Mouse (Mus musculus) limb, embryonic 13.5 days (tissue): Measurements from ENCODE around the gene Mafg. TPM values are rescaled to one million over a fixed set of nuclear protein-coding genes. Genes with fewer than 3 reads are reported as not detected.
"Not testable (repeated sequence)": the region's sequence is repeated elsewhere in the genome, so short reads cannot be mapped to it uniquely, and the experiment has no call there.

Experiments used
- ATAC-seq: fragments of 200-750 bp; cut with Nextera tagmentation; 2 replicates; pipeline ENCODE4 v1.8.0; 2017; ENCODE audit warnings: low read depth, moderate number of reproducible peaks, moderate TSS enrichment; ENCODE audit not compliant: low FRiP score
- H3K27ac ChIP-seq: fragments of 300-500 bp; sonication (generic); 2 replicates; pipeline ENCODE4 v1.5.1; 2015; ENCODE audit warnings: inconsistent platforms, mild to moderate bottlenecking, moderate library complexity
- H3K27me3 ChIP-seq: fragments of 300-500 bp; sonication (generic); 2 replicates; pipeline ENCODE4 v1.6.1; 2015; ENCODE audit warnings: mild to moderate bottlenecking, inconsistent platforms
- H3K36me3 ChIP-seq: fragments of 300-500 bp; sonication (generic); 2 replicates; pipeline ENCODE4 v1.6.1; 2015; ENCODE audit warnings: inconsistent platforms, mild to moderate bottlenecking, moderate library complexity
- H3K4me1 ChIP-seq: fragments of 300-500 bp; sonication (generic); 2 replicates; pipeline ENCODE4 v1.6.1; 2015; ENCODE audit warnings: inconsistent platforms
- H3K4me2 ChIP-seq: fragments of 300-500 bp; sonication (generic); replicated peaks from 2 replicates; pipeline ENCODE4 v1.6.1; 2015; ENCODE audit warnings: inconsistent platforms, mild to moderate bottlenecking, moderate library complexity
- H3K4me3 ChIP-seq: fragments of 300-500 bp; sonication (generic); 2 replicates; pipeline ENCODE4 v1.5.1; 2015; ENCODE audit warnings: moderate library complexity, mild to moderate bottlenecking, inconsistent platforms
- H3K9ac ChIP-seq: fragments of 300-500 bp; sonication (generic); 2 replicates; pipeline ENCODE4 v1.6.1; 2015; ENCODE audit warnings: mild to moderate bottlenecking, inconsistent platforms
- H3K9me3 ChIP-seq: fragments of 300-500 bp; sonication (generic); 2 replicates; pipeline ENCODE4 v1.6.1; 2016; ENCODE audit warnings: inconsistent platforms
- WGBS: fragments of 180-500 bp; shearing (Covaris S2); methylation state at CpG from one replicate; pipeline ENCODE4 v1.1.7; 2015; 5-methylcytosine and 5-hydroxymethylcytosine counted together
- polyA plus RNA-seq: library from polyadenylated mRNA; unstranded; fragments of >200 nt; fragmentation: Nextera tagmentation; extraction: Ambion mirVana; gene quantifications from 2 replicates; pipeline ENCODE4 v1.2.1, GENCODE M21; 2015

The Mafg gene
- polyA plus RNA-seq: 27.0 and 28.9 TPM in 2 replicates

- peaks cover 11% of the 10 kb centered on the region for H3K36me3 ChIP-seq
- H3K27ac ChIP-seq: peak within 1 kb of the TSS; percentile 86
- peak; percentile 92 for ATAC-seq
- 11% methylated on average over 58 of the region's 58 CpGs for WGBS
- peak within 1 kb of the TSS; percentile 94 for H3K9ac ChIP-seq
- peak within 1 kb of the TSS; percentile 96 for H3K4me3 ChIP-seq
- peaks cover 33% of the 10 kb centered on the region for H3K4me1 ChIP-seq
- peak within 1 kb of the TSS; percentile 85 for H3K4me2 ChIP-seq
- no peaks in the 10 kb centered on the region for H3K9me3 ChIP-seq
- H3K27me3 ChIP-seq: no peaks in the 10 kb centered on the region
Measured at GRCm38 (mm10) chr11:120633520-120634343, at the start of gene Mafg. Gene Mafg (minus strand): TSS chr11:120633600.

- WGBS: 86% methylated on average over 5 of the region's 5 CpGs
- H3K36me3 ChIP-seq: peaks cover 91% of the 10 kb centered on the region
Measured at GRCm38 (mm10) chr11:120682683-120683082, 49.3 kb upstream of the Mafg start.

GRCm38 (mm10) chr11:120679909-120680308 is 46.5 kb upstream of the Mafg start:
- Histone ChIP-seq H3K4me2 (no peak overlapping the region), H3K9ac (no peak overlapping the region), H3K4me3 (no peak overlapping the region), H3K36me3 (peaks cover 86% of the 10 kb centered on the region), H3K9me3 (no peaks in the 10 kb centered on the region), H3K27ac (no peak overlapping the region), H3K4me1 (0 out of 2 replicates have a peak, but pooled peaks cover 6% of the 10 kb centered on the region), H3K27me3 (no peaks in the 10 kb centered on the region)
- ATAC-seq: no peak
- 71% methylated on average over 3 of the region's 3 CpGs for WGBS

More at GRCm38 (mm10) chr11:120682683-120683082, 49.3 kb upstream of the Mafg start:
- Histone ChIP-seq H3K4me1 (no peaks in the 10 kb centered on the region), H3K27ac (no peak overlapping the region), H3K9ac (no peak overlapping the region), H3K4me2 (no peak overlapping the region), H3K4me3 (no peak overlapping the region), H3K27me3 (no peaks in the 10 kb centered on the region), H3K9me3 (no peaks in the 10 kb centered on the region)
- ATAC-seq: no peak

GRCm38 (mm10) chr11:120676951-120677350 is 43.6 kb upstream of the Mafg start:
- peaks cover 16% of the 10 kb centered on the region for H3K4me1 ChIP-seq
- peaks cover 61% of the 10 kb centered on the region for H3K36me3 ChIP-seq
- WGBS: 91% methylated on average over 4 of the region's 4 CpGs
- H3K4me2 ChIP-seq: no peak overlapping the region
- no peak overlapping the region for H3K9ac ChIP-seq
- H3K27ac ChIP-seq: no peak overlapping the region
- H3K4me3 ChIP-seq: no peak overlapping the region
- no peaks in the 10 kb centered on the region for H3K9me3 ChIP-seq
- no peaks in the 10 kb centered on the region for H3K27me3 ChIP-seq
- no peak for ATAC-seq

GRCm38 (mm10) chr11:120675875-120676274 is 42.5 kb upstream of the Mafg start:
- not testable (repeated sequence) for H3K27ac ChIP-seq, H3K4me2 ChIP-seq, H3K27me3 ChIP-seq, H3K9ac ChIP-seq, H3K4me3 ChIP-seq, H3K9me3 ChIP-seq, ATAC-seq
- Histone ChIP-seq H3K36me3 (peaks cover 52% of the 10 kb centered on the region), H3K4me1 (peaks cover 16% of the 10 kb centered on the region)
- WGBS: 90% methylated on average over 4 of the region's 5 CpGs

GRCm38 (mm10) chr11:120673594-120674122 is 40.3 kb upstream of the Mafg start:
- 40% methylated on average over 12 of the region's 12 CpGs for WGBS
- Histone ChIP-seq H3K9me3 (no peaks in the 10 kb centered on the region), H3K27me3 (no peaks in the 10 kb centered on the region), H3K27ac (peak overlapping the region; percentile 79), H3K9ac (peak overlapping the region; percentile 76), H3K4me3 (peak overlapping the region; percentile 72), H3K36me3 (peaks cover 30% of the 10 kb centered on the region), H3K4me1 (peaks cover 16% of the 10 kb centered on the region), H3K4me2 (peak overlapping the region; percentile 89)
- peak; percentile 9 for ATAC-seq

GRCm38 (mm10) chr11:120672687-120673593 is 39.5 kb upstream of the Mafg start, which contains the start of gene Aspscr1:
Gene Aspscr1 (plus strand): TSS chr11:120672973.
- ATAC-seq: peak; percentile 97
- Histone ChIP-seq H3K9me3 (no peaks in the 10 kb centered on the region), H3K27me3 (no peaks in the 10 kb centered on the region), H3K4me2 (peak within 1 kb of the TSS; percentile 89), H3K27ac (peak within 1 kb of the TSS; percentile 79), H3K4me3 (peak within 1 kb of the TSS; percentile 72), H3K4me1 (peaks cover 16% of the 10 kb centered on the region), H3K9ac (peak within 1 kb of the TSS; percentile 76), H3K36me3 (peaks cover 23% of the 10 kb centered on the region)
- WGBS: 1% methylated on average over 83 of the region's 83 CpGs

GRCm38 (mm10) chr11:120666617-120667016 is 33.2 kb upstream of the Mafg start:
- 1% methylated on average over 3 of the region's 3 CpGs for WGBS
- no peak for ATAC-seq
- H3K27ac ChIP-seq: no peak overlapping the region
- no peaks in the 10 kb centered on the region for H3K9me3 ChIP-seq
- H3K4me2 ChIP-seq: no peak overlapping the region
- no peak overlapping the region for H3K4me3 ChIP-seq
- H3K27me3 ChIP-seq: peaks cover 23% of the 10 kb centered on the region
- no peaks in the 10 kb centered on the region for H3K36me3 ChIP-seq
- H3K9ac ChIP-seq: peak overlapping the region; percentile 31; the same call in 1 of the 2 replicates
- H3K4me1 ChIP-seq: peaks cover 14% of the 10 kb centered on the region

GRCm38 (mm10) chr11:120665406-120665805 is 32.0 kb upstream of the Mafg start:
- 48% methylated on average over 3 of the region's 3 CpGs for WGBS
- no peak for ATAC-seq
- no peak overlapping the region for H3K27ac ChIP-seq
- no peaks in the 10 kb centered on the region for H3K9me3 ChIP-seq
- peaks cover 35% of the 10 kb centered on the region for H3K27me3 ChIP-seq
- H3K4me2 ChIP-seq: no peak overlapping the region
- no peak overlapping the region for H3K4me3 ChIP-seq
- peaks cover 24% of the 10 kb centered on the region for H3K4me1 ChIP-seq
- no peaks in the 10 kb centered on the region for H3K36me3 ChIP-seq
- no peak overlapping the region for H3K9ac ChIP-seq

- H3K27ac ChIP-seq: no peak overlapping the region
- WGBS: 88% methylated on average over 5 of the region's 5 CpGs
- H3K4me2 ChIP-seq: no peak overlapping the region
- no peak overlapping the region for H3K9ac ChIP-seq
- H3K4me3 ChIP-seq: no peak overlapping the region
- no peaks in the 10 kb centered on the region for H3K36me3 ChIP-seq
- ATAC-seq: no peak
- H3K27me3 ChIP-seq: peaks cover 52% of the 10 kb centered on the region
- no peaks in the 10 kb centered on the region for H3K9me3 ChIP-seq
- H3K4me1 ChIP-seq: peaks cover 40% of the 10 kb centered on the region
Measured at GRCm38 (mm10) chr11:120663714-120664113, 30.3 kb upstream of the Mafg start.

GRCm38 (mm10) chr11:120662759-120663158 is 29.4 kb upstream of the Mafg start:
- H3K36me3 ChIP-seq: no peaks in the 10 kb centered on the region
- H3K4me2 ChIP-seq: no peak overlapping the region
- H3K4me1 ChIP-seq: peaks cover 42% of the 10 kb centered on the region
- no peak overlapping the region for H3K4me3 ChIP-seq
- no peaks in the 10 kb centered on the region for H3K9me3 ChIP-seq
- H3K9ac ChIP-seq: no peak overlapping the region
- peaks cover 62% of the 10 kb centered on the region for H3K27me3 ChIP-seq
- no peak overlapping the region for H3K27ac ChIP-seq
- ATAC-seq: no peak
- WGBS: 79% methylated on average over 6 of the region's 6 CpGs
